Mouse (Mus musculus) left cerebral cortex, adult 11 months (tissue): ENCODE data around the gene Gm10840.
"Not testable (repeated sequence)": the region's sequence is repeated elsewhere in the genome, so short reads cannot be mapped to it uniquely, and the experiment has no call there.

Experiments
- DNase-seq: peaks from one replicate; pipeline ENCODE4 v3.0.0; 2022; ENCODE audit warnings: low spot score

Gene Gm10840

DNA sequence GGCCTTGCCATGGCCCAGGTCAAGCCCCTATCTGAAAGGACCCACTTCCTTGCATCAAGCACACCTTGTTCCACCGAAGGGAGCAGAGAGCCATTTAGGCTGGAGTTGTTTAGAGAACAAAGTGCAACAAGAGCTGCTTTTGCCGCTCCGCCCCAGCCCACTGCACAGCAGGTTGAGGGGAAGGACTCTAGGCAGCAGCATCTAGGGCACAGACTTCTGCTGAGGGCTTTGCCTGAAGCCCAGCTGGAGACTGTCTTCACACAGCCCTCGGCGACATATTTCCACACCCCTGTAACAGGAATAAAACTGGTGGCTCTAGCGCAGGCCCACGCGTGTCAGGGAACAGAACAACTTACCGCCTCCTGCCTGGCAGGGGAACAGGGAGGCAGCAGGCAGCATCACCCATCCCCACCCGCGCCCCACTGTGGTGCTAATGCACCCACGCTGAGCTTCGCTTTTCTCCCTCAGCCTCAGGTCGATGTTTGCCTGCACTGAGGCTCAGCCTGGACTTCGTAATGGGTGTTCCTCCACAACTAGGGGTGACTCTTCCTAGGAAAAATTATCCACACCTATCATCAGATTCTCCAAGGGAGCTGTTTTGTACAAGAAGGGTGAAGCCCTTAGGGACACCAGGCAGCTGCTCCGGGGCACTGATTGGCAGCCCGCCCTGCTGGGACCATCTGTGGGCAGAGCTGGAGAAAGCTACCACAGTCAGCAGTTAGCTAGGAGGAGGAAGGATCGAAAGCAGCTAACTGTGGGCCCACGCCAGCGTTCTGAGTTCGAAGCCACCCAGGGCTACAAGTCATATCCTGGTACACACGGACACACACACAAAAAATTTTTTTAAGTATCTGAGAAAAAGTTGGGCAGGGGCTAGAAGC lies at the start of gene Gm10840, which contains the start of gene Limd2:
TSS of gene Gm10840 (plus strand) at position 10 of the 881 bp plus-strand sequence.
TSS of gene Limd2 (minus strand) at position 20 of the 881 bp plus-strand sequence.
- peak; percentile 87 for DNase-seq

DNA sequence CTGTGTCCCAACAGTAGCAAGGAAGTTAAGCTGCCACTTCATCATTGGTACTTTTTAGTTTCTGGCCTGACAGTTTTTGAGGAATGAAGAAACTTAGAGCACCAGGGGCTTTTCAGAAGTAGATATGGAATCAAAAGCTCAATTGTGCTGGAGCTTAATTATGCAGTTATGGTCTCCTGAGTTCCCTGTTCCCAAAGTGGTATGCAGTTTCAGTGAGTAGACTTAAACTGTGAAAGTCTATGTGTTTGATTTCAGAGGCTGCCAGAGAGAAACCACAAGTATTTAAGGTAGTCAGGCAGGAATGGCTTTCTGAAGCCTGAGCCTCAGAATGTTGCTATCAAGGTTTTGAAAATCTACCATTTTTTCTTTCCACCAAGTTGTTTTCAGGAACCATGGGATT lies 49.0 kb upstream of the Gm10840 start:
- DNase-seq: no peak

DNA sequence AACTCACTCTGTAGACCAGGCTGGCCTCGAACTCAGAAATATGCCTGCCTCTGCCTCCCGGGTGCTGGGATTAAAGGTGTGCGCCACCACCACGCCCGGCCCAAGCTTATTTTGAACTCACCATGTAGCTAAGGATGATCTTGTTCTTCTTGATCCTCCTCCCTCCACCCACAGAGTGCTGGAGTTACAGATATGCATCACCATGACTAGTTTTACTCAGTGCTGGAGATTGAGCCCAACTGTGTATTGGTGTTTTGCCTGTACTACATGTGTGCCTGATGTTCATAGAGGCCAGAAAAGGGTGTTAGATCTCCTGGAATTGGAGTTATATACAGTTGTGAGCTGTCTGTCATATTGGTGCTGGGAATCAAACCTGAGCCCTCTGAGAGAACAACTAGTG lies 38.4 kb upstream of the Gm10840 start:
- DNase-seq: no peak

DNA sequence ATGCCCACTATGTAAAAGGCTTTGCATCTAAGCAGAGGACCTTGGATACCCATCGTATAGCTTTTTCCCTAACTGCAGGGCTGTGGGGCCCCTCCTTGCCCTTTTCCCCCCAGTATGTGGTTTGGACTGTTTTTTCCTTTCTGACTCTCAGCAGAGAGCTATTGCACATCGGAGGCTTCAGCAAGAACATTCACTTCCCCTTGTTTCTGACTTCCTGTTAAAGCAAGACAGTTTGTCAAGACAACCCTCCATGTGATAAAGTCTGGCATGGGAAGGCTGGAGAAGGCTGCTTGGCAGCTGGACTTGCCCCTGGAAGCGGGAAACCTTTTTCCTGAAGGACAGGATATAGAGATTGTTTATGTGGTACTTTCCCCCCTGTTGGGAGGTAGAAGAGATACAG lies 37.9 kb upstream of the Gm10840 start:
- no peak for DNase-seq

- DNase-seq: no peak
Measured at GRCm38 (mm10) chr11:106124784-106125183, 35.9 kb upstream of the Gm10840 start.

GRCm38 (mm10) chr11:106125827-106126226 lies 34.8 kb upstream of the Gm10840 start:
- DNase-seq: no peak

GRCm38 (mm10) chr11:106126727-106127373 lies 33.8 kb upstream of the Gm10840 start:
- not testable (repeated sequence) for DNase-seq

DNA sequence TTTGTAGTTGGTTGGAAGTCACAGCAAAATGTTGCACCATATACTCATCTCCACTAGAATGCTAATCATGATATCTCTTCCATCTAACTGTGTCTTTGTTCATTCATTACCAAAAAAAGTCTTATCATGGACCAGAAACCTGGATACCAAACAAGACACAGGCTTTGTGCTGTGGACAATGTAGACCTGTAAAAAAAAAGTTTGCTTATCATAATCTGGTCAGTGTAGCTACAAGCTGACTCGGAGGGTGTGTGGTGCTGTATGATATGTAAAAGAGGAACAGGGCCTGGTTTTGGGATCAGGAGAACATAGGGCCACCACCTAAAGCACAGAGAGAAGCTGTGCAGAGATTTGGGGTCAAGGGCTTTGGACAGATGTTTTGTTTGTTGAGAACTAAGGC lies 31.2 kb upstream of the Gm10840 start:
- DNase-seq: no peak

DNA sequence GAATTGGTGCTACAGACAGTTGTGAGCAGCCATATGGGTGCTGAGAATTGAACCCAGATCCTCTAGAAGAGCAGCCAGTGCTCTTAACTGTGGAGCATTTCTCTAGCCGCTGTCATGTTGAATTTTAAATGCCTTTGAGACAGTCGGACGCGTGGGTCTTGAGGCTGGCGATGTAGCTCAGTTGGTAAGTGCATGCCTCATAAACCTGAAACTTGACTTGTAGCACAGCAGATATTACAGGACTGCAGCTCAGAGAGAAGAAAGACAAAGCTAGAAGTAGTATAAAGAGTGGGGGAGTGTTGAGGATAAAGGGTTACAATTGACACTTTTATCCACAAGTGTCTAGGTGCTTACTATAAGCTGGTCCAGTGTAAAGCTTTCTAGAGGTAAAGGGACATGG lies 28.1 kb upstream of the Gm10840 start:
- no peak for DNase-seq

DNA sequence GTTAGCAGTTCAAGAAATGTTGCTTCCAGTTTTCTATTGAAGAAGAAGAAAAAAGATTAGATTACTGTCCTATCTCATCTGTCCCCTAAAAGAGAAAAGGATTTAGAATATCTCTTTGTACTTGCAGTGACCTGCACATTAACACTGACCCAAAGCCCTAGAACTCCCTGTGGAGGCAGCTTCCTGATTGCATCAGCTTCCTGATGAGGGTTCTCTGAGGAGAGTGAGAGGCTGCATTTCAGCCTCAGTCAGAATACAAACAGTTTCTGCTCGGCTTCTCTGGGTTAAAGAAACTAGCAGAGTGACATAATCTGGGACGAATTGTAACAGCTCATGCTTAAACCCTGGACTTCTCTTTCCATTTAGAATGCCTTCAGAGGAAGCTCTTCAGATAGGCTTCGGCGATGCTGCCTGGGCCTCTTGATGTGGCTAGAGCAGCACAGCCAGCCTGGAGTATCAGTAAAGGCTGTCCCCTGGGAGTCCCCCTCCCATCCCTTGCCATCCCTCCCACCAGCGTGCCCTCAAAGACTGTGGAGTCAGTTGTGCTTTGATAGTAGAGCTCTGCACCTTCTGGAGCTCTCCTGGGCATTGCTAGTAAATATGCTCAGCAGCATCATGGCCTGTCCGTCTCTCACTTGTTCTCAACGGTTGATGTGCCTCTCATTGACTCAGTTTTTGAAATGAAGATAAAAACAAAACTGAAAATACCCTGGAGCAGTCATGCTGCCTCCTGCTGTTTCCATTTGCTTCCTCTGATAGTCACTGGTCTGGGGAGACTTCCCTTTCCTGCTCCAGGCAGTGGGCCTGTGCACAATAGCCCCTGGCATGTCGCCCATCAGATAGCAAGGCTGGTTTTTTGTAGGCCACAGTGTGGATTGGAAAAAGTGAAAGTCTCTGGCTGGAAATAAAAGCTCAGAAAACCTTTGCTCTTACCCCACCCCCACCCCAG lies 25.8 kb upstream of the Gm10840 start:
- no peak for DNase-seq

DNA sequence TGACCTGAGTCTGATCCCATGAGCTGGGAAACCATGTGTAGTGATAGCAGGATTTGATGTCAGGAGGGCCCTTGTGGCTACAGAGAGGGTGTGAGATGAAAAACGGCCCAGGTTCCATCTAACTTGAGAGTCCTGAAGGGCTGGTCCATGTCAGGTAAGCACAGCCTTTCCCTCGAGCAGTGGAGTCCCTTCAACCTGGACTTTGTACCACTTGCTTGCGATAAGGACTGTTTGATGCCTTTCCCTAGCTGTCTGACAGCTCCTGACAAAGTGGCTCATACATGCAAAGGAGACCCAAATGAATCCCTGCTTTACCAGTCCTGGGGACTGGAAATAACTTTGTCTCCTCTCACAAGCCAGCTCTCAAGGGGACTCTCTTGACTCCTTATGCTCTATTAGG lies 9.4 kb upstream of the Gm10840 start:
- no peak for DNase-seq

GRCm38 (mm10) chr11:106152132-106152531 lies 8.5 kb upstream of the Gm10840 start:
- DNase-seq: peak; percentile 55

- no peak for DNase-seq
Measured at GRCm38 (mm10) chr11:106154091-106154490, 6.6 kb upstream of the Gm10840 start.

GRCm38 (mm10) chr11:106154770-106155169 lies 5.9 kb upstream of the Gm10840 start:
- no peak for DNase-seq

GRCm38 (mm10) chr11:106155761-106156160 lies 4.9 kb upstream of the Gm10840 start:
- DNase-seq: no peak

- no peak for DNase-seq
Measured at GRCm38 (mm10) chr11:106156257-106156656, 4.4 kb upstream of the Gm10840 start.

DNA sequence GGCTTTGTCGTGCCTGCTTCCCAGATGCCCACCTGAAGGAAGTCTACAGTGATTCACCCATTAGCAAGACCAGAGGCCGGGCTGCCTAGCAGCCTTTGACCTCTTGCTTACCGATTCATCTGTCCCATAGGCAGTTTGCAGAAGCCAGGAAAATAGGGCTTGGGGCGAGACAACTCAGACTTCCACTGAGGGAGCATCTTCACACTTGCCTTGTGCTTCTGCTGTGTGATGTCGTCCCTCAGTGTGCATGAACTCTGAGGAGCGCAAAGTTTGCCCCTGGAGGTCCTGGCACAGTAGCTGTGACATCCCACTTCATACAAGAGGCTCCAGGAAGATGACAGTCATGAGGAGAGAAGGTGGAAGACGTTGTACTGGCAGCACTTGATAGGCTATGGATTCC lies 3.5 kb upstream of the Gm10840 start:
- DNase-seq: no peak

DNA sequence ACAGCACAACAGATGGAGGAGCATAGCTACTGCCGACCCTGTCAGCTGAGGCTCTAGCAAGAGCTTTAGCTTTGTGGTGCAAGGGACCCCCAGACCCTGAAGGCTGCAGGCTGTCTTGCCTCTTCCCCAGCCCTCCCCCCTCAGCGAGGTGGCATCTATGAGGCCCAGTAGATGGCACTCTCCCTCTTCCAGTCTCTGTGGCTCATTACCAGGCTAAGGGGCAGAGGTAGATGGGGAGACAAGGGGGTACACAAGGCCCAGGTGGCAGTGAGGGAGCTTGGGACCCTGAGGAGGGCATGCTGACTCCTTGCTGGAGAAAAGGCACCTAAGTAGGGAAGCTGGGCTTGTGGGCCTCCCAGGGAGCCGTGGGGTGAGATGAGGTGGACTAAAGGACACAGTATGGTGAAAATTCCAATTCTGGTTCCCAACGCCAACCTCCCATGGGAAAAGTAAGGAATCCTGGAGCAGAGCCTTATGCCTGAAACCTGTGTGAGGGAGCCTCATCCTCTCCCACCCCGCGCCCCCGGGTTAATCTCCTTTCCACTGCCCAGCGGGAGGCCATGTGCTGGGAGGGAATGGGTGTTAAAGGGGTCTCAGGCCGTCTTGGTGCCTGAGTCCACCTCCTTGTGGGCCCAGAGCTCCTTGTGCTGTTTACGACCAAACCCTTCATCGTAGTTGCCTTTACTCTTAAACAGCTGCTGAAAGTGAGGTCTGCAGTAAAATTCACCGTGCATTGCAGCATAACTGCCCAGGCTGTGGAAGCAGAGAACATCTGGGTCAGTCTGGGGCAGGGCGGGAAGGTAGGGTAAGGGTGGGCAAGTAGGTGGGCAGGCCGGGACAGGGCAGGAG lies 2.3 kb upstream of the Gm10840 start:
- no peak for DNase-seq

DNA sequence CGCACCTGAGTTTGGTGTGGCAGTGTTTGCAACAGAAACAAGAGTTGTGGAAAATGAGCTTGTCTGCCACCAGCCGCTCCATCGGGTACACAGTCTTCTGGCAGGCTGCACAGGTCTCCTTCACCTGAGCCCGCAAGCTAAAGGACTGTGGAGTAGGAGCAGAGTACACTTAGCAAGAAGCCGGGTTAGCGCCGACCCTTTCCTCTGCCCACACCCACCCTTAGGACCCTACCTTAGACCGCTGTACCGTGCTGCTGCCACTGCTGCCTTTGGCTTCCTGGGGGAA lies 1.8 kb upstream of the Gm10840 start:
- DNase-seq: no peak

GRCm38 (mm10) chr11:106159216-106159920 lies 1.3 kb upstream of the Gm10840 start:
- no peak for DNase-seq
